Mouse (Mus musculus) cortical plate, adult 2 months (tissue): ENCODE results near the gene Atp2b2.

Experiments used
- CTCF ChIP-seq: fragments of 200-500 bp; IDR thresholded peaks from 2 replicates; pipeline ENCODE4 v1.5.1; 2011; ENCODE audit warnings: mild to moderate bottlenecking, control low read depth, low read length; ENCODE audit not compliant: insufficient read depth; ENCODE audit errors: extremely low read depth
- POLR2A ChIP-seq: fragments of 200-500 bp; IDR thresholded peaks from 2 replicates; pipeline ENCODE4 v1.6.1; 2011; ENCODE audit warnings: mild to moderate bottlenecking, low read length, control low read depth; ENCODE audit not compliant: insufficient read depth; ENCODE audit errors: extremely low read depth

DNA sequence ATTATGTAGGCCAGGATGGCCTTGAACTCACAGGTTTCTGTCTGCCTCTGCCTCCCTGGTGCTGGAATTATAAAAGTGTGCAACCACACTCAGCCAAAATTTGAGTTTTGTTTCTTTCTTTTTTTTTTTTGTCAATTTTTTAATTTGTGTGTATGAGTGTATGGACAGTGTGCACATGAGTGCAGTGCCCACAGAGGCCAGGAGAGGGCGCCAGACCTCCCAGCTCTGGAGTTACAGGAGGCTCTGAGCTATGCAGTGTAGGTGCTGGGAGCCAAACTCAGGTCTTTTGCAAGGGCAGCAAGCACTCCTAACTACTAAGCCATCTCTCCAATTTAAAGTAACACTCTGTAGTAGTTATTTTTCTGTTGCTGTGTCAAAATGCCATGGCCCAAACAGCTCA lies 52.4 kb downstream of the Atp2b2 start:
- no peak for TF ChIP-seq POLR2A
- TF ChIP-seq CTCF, result peak; percentile 25; the same call in 1 of the 2 replicates
